In genomic region chr8:95850326-95850725, GRCm38 (mm10) we compare ENCODE assay signal across 20 mouse cellular contexts. TPM values are rescaled to one million over a fixed set of nuclear protein-coding genes. Genes with fewer than 3 reads are reported as not detected.
A peak's percentile ranks its signal among the peaks of the same experiment; 100 is the strongest.
DNase-seq lines count a peak whose midpoint lies in the region; ATAC-seq and TF ChIP-seq lines count a peak whose summit lies in the region.
"Had no signal": no experiment of that assay in that cellular context is flagged by ENCODE, and none has a peak within 500 bp of the region (broad histone marks: within the 10 kb centered on the region; RNA-seq: fewer than 3 reads in every experiment).

No protein-coding gene starts in this region.

- H3K4me3 ChIP-seq in liver, adult 2 months (ENCODE audit: insufficient read depth, low read depth, low read length), result no peak overlapping the region
- H3K4me3 ChIP-seq in liver, embryonic 12.5 days, result no peak overlapping the region
- H3K4me3 ChIP-seq: embryonic facial prominence, embryonic 10.5 days; embryonic facial prominence, embryonic 12.5 days; forebrain, embryonic 13.5 days; forebrain, embryonic 15.5 days had no signal

- TF ChIP-seq POLR2A in liver, adult 2 months (IDR thresholded peaks at IDR 0.05; ENCODE audit: extremely low read depth, insufficient read depth, low read length), result no peak

- no peak overlapping the region for H3K4me2 ChIP-seq in liver, embryonic 12.5 days
- H3K4me2 ChIP-seq: embryonic facial prominence, embryonic 12.5 days; forebrain, embryonic 13.5 days; forebrain, embryonic 15.5 days had no signal

- TF ChIP-seq CTCF in liver, adult 2 months (IDR thresholded peaks at IDR 0.05; ENCODE audit: low read depth, low read length), result no peak

- H3K27ac ChIP-seq in liver, adult 2 months (replicated peaks; ENCODE audit: insufficient read depth, low read depth, low read length), result no peak overlapping the region
- no peak overlapping the region for H3K27ac ChIP-seq in liver, embryonic 12.5 days
- H3K27ac ChIP-seq: embryonic facial prominence, embryonic 10.5 days; embryonic facial prominence, embryonic 12.5 days; forebrain, embryonic 13.5 days; forebrain, embryonic 15.5 days had no signal

- peaks cover 13% of the 10 kb centered on the region for H3K4me1 ChIP-seq in liver, adult 2 months (ENCODE audit: control insufficient read depth, insufficient read depth, low read length)
- H3K4me1 ChIP-seq in liver, embryonic 12.5 days, result peaks cover 29% of the 10 kb centered on the region

- no peaks in the 10 kb centered on the region for H3K9me3 ChIP-seq in liver, embryonic 12.5 days (replicated peaks)
- H3K9me3 ChIP-seq: embryonic facial prominence, embryonic 10.5 days; embryonic facial prominence, embryonic 12.5 days; forebrain, embryonic 13.5 days; forebrain, embryonic 15.5 days had no signal

- H3K9ac ChIP-seq in liver, adult 2 months (ENCODE audit: low read depth, low read length), result no peak overlapping the region
- no peak overlapping the region for H3K9ac ChIP-seq in liver, embryonic 12.5 days
- H3K9ac ChIP-seq: embryonic facial prominence, embryonic 12.5 days; forebrain, embryonic 13.5 days; forebrain, embryonic 15.5 days; forebrain, postnatal 0 days had no signal

- DNase-seq in liver, adult 2 months (ENCODE audit: extremely low read depth, low read depth, low spot score), result peak; percentile 66
- peak; percentile 19 for DNase-seq in testis, postnatal 10 days (ENCODE audit: low spot score)
- no peak for DNase-seq in testis, postnatal 14 days (ENCODE audit: low spot score)
- DNase-seq in ovary, adult 18-20 months (ENCODE audit: low spot score), result no peak
- DNase-seq: adrenal gland, adult 8-10 months; adrenal gland, postnatal 14 days; adrenal gland, postnatal 36 days; cerebellum, adult 11-12 months; cerebellum, adult 2 months; cerebellum, adult 9-10 months; cerebellum, postnatal 10 days; cerebellum, postnatal 25 days; forebrain, postnatal 0 days had no signal

- H3K27me3 ChIP-seq in liver, adult 2 months (ENCODE audit: control insufficient read depth, insufficient read depth, low read length), result no peaks in the 10 kb centered on the region
- H3K27me3 ChIP-seq in liver, embryonic 12.5 days (replicated peaks), result no peaks in the 10 kb centered on the region
- H3K27me3 ChIP-seq: embryonic facial prominence, embryonic 12.5 days; forebrain, embryonic 13.5 days; forebrain, embryonic 15.5 days; Patski had no signal

- no peak for ATAC-seq in liver, embryonic 12.5 days
- ATAC-seq: activated CD4-positive, CD25-positive, alpha-beta regulatory T cell, adult 4 months; forebrain, embryonic 13.5 days; forebrain, embryonic 15.5 days; forebrain, postnatal 0 days; Patski had no signal

- peaks cover 12% of the 10 kb centered on the region for H3K36me3 ChIP-seq in liver, adult 2 months (ENCODE audit: control insufficient read depth, insufficient read depth, low read length)
- H3K36me3 ChIP-seq in liver, embryonic 12.5 days, result peaks cover 13% of the 10 kb centered on the region

- 46% methylated on average over 2 of the region's 2 CpGs for WGBS in liver, adult 2 months
- 65% methylated on average over 2 of the region's 2 CpGs for WGBS in liver, embryonic 12.5 days (ENCODE audit: insufficient replicate concordance)

- H3K79me2 ChIP-seq in liver, adult 2 months (ENCODE audit: control insufficient read depth, insufficient read depth, low read length), result peaks cover 7% of the 10 kb centered on the region; the same call in 1 of the 2 replicates

RNA-seq across cellular contexts. Expression of gene Slc38a7, which starts 3.0 kb away (rescaled TPM):
- total RNA-seq in liver, adult 2 months (2014; rRNA removed), result 10.7 and 16.6 TPM in 2 replicates
- polyA plus RNA-seq in liver, adult 2 months (2012; rRNA removed), result 22.2 and 22.8 TPM in 2 replicates
- polyA plus RNA-seq in liver, embryonic 12.5 days (2016; fragmentation: Nextera tagmentation; extraction: Ambion mirVana), result 9.7 and 10.3 TPM in 2 replicates

RNA-seq across cellular contexts. Expression of gene Sap18b, which starts 25.2 kb away (rescaled TPM):
- 61.1 and 66.8 TPM in 2 replicates for total RNA-seq in liver, adult 2 months (2014; rRNA removed)
- 30.7 and 39.5 TPM in 2 replicates for polyA plus RNA-seq in liver, adult 2 months (2012; rRNA removed)
- polyA plus RNA-seq in liver, embryonic 12.5 days (2016; fragmentation: Nextera tagmentation; extraction: Ambion mirVana), result 348 and 354 TPM in 2 replicates

RNA-seq across cellular contexts. Expression of gene Got2, which starts 38.0 kb away (rescaled TPM):
- total RNA-seq in liver, adult 2 months (2014; rRNA removed), result 271 and 323 TPM in 2 replicates
- 350 and 393 TPM in 2 replicates for polyA plus RNA-seq in liver, adult 2 months (2012; rRNA removed)
- polyA plus RNA-seq in liver, embryonic 12.5 days (2016; fragmentation: Nextera tagmentation; extraction: Ambion mirVana), result 203 and 223 TPM in 2 replicates

RNA-seq across cellular contexts. Expression of gene Cnot1, which starts 43.1 kb away (rescaled TPM):
- total RNA-seq in liver, adult 2 months (2014; rRNA removed), result 116 and 125 TPM in 2 replicates
- polyA plus RNA-seq in liver, adult 2 months (2012; rRNA removed), result 40.2 and 41.1 TPM in 2 replicates
- polyA plus RNA-seq in liver, embryonic 12.5 days (2016; fragmentation: Nextera tagmentation; extraction: Ambion mirVana), result 47.7 and 53.7 TPM in 2 replicates

Comparison
In these comparisons a context has a peak if more than half of its experiments do, and no peak if none do; other contexts are left out.
1. DNase-seq: peak in liver, adult 2 months (single experiment) and testis, postnatal 10 days (single experiment); none in testis, postnatal 14 days (single experiment) and ovary, adult 18-20 months (single experiment).